Mouse (Mus musculus) ES-E14 (cell line): ENCODE results near the gene Col28a1. TPM values are rescaled to one million over a fixed set of nuclear protein-coding genes. Genes with fewer than 3 reads are reported as not detected.

Experiments
- DNase-seq: peaks from one replicate; pipeline ENCODE4 v3.0.0-alpha.2; 2013; ENCODE audit warnings: low read depth, low spot score
- H3K27ac ChIP-seq: 2 replicates; pipeline ENCODE4 v1.5.1; 2012; ENCODE audit warnings: low read depth, mild to moderate bottlenecking, low read length, moderate library complexity, mixed read lengths; ENCODE audit not compliant: poor library complexity, insufficient read depth, severe bottlenecking
- H3K36me3 ChIP-seq: 2 replicates; pipeline ENCODE4 v1.6.1; 2012; ENCODE audit warnings: mild to moderate bottlenecking, low read length, moderate library complexity, mixed read lengths; ENCODE audit not compliant: control insufficient read depth, poor library complexity, insufficient read depth, severe bottlenecking
- H3K4me1 ChIP-seq, 2 experiments: fragments of 150-350 bp in 1 of 2; sonication (generic) in 1 of 2; 2 replicates each; pipeline ENCODE4 v1.6.1; 2012; ENCODE audit warnings: low read length in 2 of 2, mild to moderate bottlenecking in 1 of 2, mixed read lengths in 1 of 2; ENCODE audit not compliant: control insufficient read depth in 2 of 2, insufficient read depth in 2 of 2, poor library complexity in 1 of 2
- H3K4me3 ChIP-seq, 2 experiments: fragments of 150-350 bp in 1 of 2; sonication (generic) in 1 of 2; 2 replicates each; pipeline ENCODE4 v1.5.1; 2012; ENCODE audit warnings: low read length in 2 of 2, low read depth in 1 of 2, mild to moderate bottlenecking in 1 of 2, mixed read lengths in 1 of 2; ENCODE audit not compliant: insufficient read depth in 1 of 2, poor library complexity in 1 of 2, severe bottlenecking in 1 of 2
- H3K9ac ChIP-seq: 2 replicates; pipeline ENCODE4 v1.6.1; 2012; ENCODE audit warnings: low read depth, mild to moderate bottlenecking, low read length, mixed read lengths; ENCODE audit not compliant: poor library complexity, insufficient read depth, severe bottlenecking
- H3K9me3 ChIP-seq: fragments of 150-350 bp; sonication (generic); 2 replicates; pipeline ENCODE4 v1.6.1; 2012; ENCODE audit warnings: low read depth, mild to moderate bottlenecking, low read length; ENCODE audit not compliant: control insufficient read depth, insufficient read depth
- CHD2 ChIP-seq: IDR thresholded peaks from 2 replicates; pipeline ENCODE4 v1.6.1; 2014; ENCODE audit warnings: mild to moderate bottlenecking, low read depth, low read length, inconsistent platforms
- HCFC1 ChIP-seq: IDR thresholded peaks from 2 replicates; pipeline ENCODE4 v1.6.1; 2012; ENCODE audit warnings: low read length, inconsistent platforms, borderline replicate concordance; ENCODE audit not compliant: insufficient read depth
- MAFK ChIP-seq: IDR thresholded peaks from 2 replicates; pipeline ENCODE4 v1.6.1; 2014; ENCODE audit warnings: mild to moderate bottlenecking, low read depth, low read length, inconsistent platforms; ENCODE audit not compliant: insufficient read depth
- ZC3H11A ChIP-seq: IDR thresholded peaks from 2 replicates; pipeline ENCODE4 v1.6.1; 2012; ENCODE audit warnings: low read depth, mild to moderate bottlenecking, inconsistent platforms, low read length, borderline replicate concordance
- ZNF384 ChIP-seq: IDR thresholded peaks from 2 replicates; pipeline ENCODE4 v1.6.1; 2012; ENCODE audit warnings: low read depth, low read length, inconsistent platforms
- in situ Hi-C, 2 experiments: fragments of 600-800 bp; cut with MboI; formaldehyde crosslinking; loops; one replicate each; pipeline ENCODE4 v1.15.1; 2025; ENCODE audit warnings: low sequenced_read_pairs in 2 of 2, inconsistent platforms in 1 of 2; ENCODE audit not compliant: unreplicated experiment in 2 of 2
- total RNA-seq: library from RNA; depleted of rRNA; stranded (reverse); fragments of 300-350 nt; gene quantifications from 2 replicates; pipeline ENCODE4 v1.2.3, GENCODE M21; 2012; rRNA removed

Col28a1 gene
- total RNA-seq, 1 experiment: not detected

DNA sequence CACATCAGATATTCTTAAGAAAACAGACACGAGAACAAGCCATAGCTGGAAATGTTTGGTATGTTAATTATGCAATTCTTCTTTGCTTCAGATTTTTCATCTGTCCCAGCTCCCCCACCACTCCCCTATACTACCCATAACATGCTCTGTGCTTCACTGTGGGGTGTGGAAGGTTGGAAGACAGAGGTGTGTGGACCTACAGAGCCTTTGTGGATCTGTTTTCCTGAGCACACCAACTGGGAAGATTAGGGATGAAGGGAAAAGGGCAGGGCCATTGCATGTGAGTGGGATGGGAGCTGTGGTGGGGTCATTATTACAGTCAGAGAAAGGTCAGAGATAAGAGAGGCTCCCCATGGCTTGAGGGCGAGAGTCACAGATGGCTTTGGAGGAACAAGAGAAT lies 240.2 kb downstream of the Col28a1 start:
- no peak for DNase-seq
- H3K27ac ChIP-seq: no peak overlapping the region
- H3K4me3 ChIP-seq: no peak overlapping the region
- no peaks in the 10 kb centered on the region for H3K9me3 ChIP-seq
- peaks cover 0 to 2% of the 10 kb centered on the region in 2 experiments; a peak in 1 of 4 replicates for H3K4me1 ChIP-seq
- H3K9ac ChIP-seq: no peak overlapping the region
- TF ChIP-seq ZNF384 (no peak), MAFK (no peak), HCFC1 (no peak), ZC3H11A (no peak), CHD2 (no peak)
- no peaks in the 10 kb centered on the region for H3K36me3 ChIP-seq
- in situ Hi-C loops: no loop called here

DNA sequence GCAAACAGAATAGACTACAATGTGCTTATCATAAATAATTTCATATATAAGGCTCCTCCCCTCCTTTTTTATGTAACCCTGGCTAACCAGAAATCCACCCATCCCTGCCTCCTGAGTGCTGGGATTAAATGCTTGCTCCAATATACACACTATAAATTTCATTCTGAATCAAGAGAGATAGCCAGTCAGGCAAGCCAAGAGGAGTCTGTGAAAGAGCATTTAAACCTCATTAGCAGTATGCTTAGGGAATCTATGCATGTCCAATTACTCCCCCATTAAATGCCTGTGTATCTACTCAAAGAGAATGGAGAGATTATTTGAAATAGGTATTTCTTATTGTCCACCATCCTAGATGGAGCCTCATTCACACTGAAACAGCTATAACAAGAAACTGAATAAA lies 240.6 kb downstream of the Col28a1 start:
- in situ Hi-C loops: no loop called here

More for the DNA sequence above, 240.6 kb downstream of the Col28a1 start:
- DNase-seq: no peak
- no peaks in the 10 kb centered on the region for H3K9me3 ChIP-seq
- no peak overlapping the region for H3K27ac ChIP-seq
- peaks cover 0 to 2% of the 10 kb centered on the region in 2 experiments; a peak in 1 of 4 replicates for H3K4me1 ChIP-seq
- TF ChIP-seq HCFC1: no peak
- TF ChIP-seq ZNF384: no peak
- TF ChIP-seq MAFK: no peak
- no peak for TF ChIP-seq ZC3H11A
- TF ChIP-seq CHD2: no peak
- H3K36me3 ChIP-seq: no peaks in the 10 kb centered on the region
- H3K4me3 ChIP-seq: no peak overlapping the region
- H3K9ac ChIP-seq: no peak overlapping the region

Other genes with a start within 250 kb of the Col28a1 start
- gene Mios, start 16.6 kb upstream of the Col28a1 start, total RNA-seq: 6.3 and 9.5 TPM in 2 replicates
- 42.3 and 59.9 TPM in 2 replicates for gene Rpa3, start 66.6 kb upstream of the Col28a1 start, total RNA-seq
- gene Umad1, start 66.7 kb upstream of the Col28a1 start, total RNA-seq: 0.53 and 0.98 TPM in 2 replicates
- 1.3 and 1.5 TPM in 2 replicates for gene Gm45062, start 66.8 kb upstream of the Col28a1 start, total RNA-seq